Mouse (Mus musculus) limb, embryonic 14.5 days (tissue): ENCODE measurements at regions not wholly inside any gene's neighbourhood (a gene's known extent, or its start where the extent isn't known, plus 50 kb on each side); places are given as distances from the start of the nearest gene placed in this dataset.

Source experiments
- ATAC-seq: fragments of 200-750 bp; cut with Nextera tagmentation; 2 replicates; pipeline ENCODE4 v1.8.0; 2017; ENCODE audit warnings: low read depth, moderate number of reproducible peaks, moderate TSS enrichment; ENCODE audit not compliant: low FRiP score
- DNase-seq: peaks from one replicate; pipeline ENCODE4 v3.0.0-alpha.2; 2015; ENCODE audit warnings: low spot score
- H3K27ac ChIP-seq: fragments of 300-500 bp; sonication (generic); replicated peaks from 2 replicates; pipeline ENCODE4 v1.5.1; 2014; ENCODE audit warnings: low read depth, mild to moderate bottlenecking, low read length, moderate library complexity, mixed read lengths
- H3K27me3 ChIP-seq: fragments of 300-500 bp; sonication (generic); 2 replicates; pipeline ENCODE4 v1.6.1; 2014; ENCODE audit warnings: low read length, mixed read lengths; ENCODE audit not compliant: control insufficient read depth, insufficient read depth
- H3K36me3 ChIP-seq: fragments of 300-500 bp; sonication (generic); 2 replicates; pipeline ENCODE4 v1.6.1; 2014; ENCODE audit warnings: mild to moderate bottlenecking, low read length, moderate library complexity, mixed read lengths; ENCODE audit not compliant: control insufficient read depth, insufficient read depth
- H3K4me1 ChIP-seq: fragments of 300-500 bp; sonication (generic); 2 replicates; pipeline ENCODE4 v1.6.1; 2014; ENCODE audit warnings: antibody characterized with exemption, low read length, mixed read lengths; ENCODE audit not compliant: control insufficient read depth, insufficient read depth
- H3K4me2 ChIP-seq: fragments of 300-500 bp; sonication (generic); replicated peaks from 2 replicates; pipeline ENCODE4 v1.6.1; 2014; ENCODE audit warnings: low read depth, mild to moderate bottlenecking, low read length, moderate library complexity; ENCODE audit not compliant: severe bottlenecking
- H3K4me3 ChIP-seq: fragments of 300-500 bp; sonication (generic); replicated peaks from 2 replicates; pipeline ENCODE4 v1.5.1; 2014; ENCODE audit warnings: low read length
- H3K9ac ChIP-seq: fragments of 300-500 bp; sonication (generic); 2 replicates; pipeline ENCODE4 v1.6.1; 2014; ENCODE audit warnings: mild to moderate bottlenecking, low read depth, low read length, moderate library complexity; ENCODE audit not compliant: severe bottlenecking
- H3K9me3 ChIP-seq: fragments of 300-500 bp; sonication (generic); 2 replicates; pipeline ENCODE4 v1.6.1; 2016; ENCODE audit warnings: low read length; ENCODE audit not compliant: control insufficient read depth
- POLR2A ChIP-seq: fragments of 200-500 bp; IDR thresholded peaks from 2 replicates; pipeline ENCODE4 v1.8.0; 2012; ENCODE audit warnings: inconsistent platforms, mild to moderate bottlenecking, moderate library complexity, borderline replicate concordance; ENCODE audit not compliant: insufficient read depth, insufficient read length; ENCODE audit errors: extremely low read depth
- WGBS: fragments of 180-500 bp; shearing (Covaris S2); extraction: QIAGEN DNeasy Blood & Tissue Kit; methylation state at CpG from one replicate; pipeline ENCODE4 v1.1.7; 2014; 5-methylcytosine and 5-hydroxymethylcytosine counted together

GRCm38 (mm10) chr3:65469207-65469606, 59.0 kb upstream of the Tiparp start:
- no peaks in the 10 kb centered on the region for H3K9me3 ChIP-seq
- no peak for ATAC-seq

GRCm38 (mm10) chr3:65464769-65465168, 63.4 kb upstream of the Tiparp start:
- H3K4me1 ChIP-seq = no peaks in the 10 kb centered on the region
- ATAC-seq (no peak), DNase-seq (no peak)
- H3K4me2 ChIP-seq = no peak overlapping the region
- no peaks in the 10 kb centered on the region for H3K9me3 ChIP-seq
- 45% methylated on average over 5 of the region's 5 CpGs for WGBS
- TF ChIP-seq POLR2A = no peak
- H3K4me3 ChIP-seq = no peak overlapping the region
- H3K27ac ChIP-seq = no peak overlapping the region
- no peak overlapping the region for H3K9ac ChIP-seq
- no peaks in the 10 kb centered on the region for H3K36me3 ChIP-seq
- H3K27me3 ChIP-seq = no peaks in the 10 kb centered on the region

More at GRCm38 (mm10) chr3:65469207-65469606, 59.0 kb upstream of the Tiparp start:
- H3K36me3 ChIP-seq = no peaks in the 10 kb centered on the region
- 89% methylated on average over 4 of the region's 4 CpGs for WGBS
- H3K27ac ChIP-seq = no peak overlapping the region
- H3K4me1 ChIP-seq = no peaks in the 10 kb centered on the region
- no peak overlapping the region for H3K4me3 ChIP-seq
- TF ChIP-seq POLR2A = no peak
- no peak overlapping the region for H3K9ac ChIP-seq
- H3K4me2 ChIP-seq = no peak overlapping the region
- no peak for DNase-seq
- H3K27me3 ChIP-seq = no peaks in the 10 kb centered on the region

- no peak for TF ChIP-seq POLR2A
- WGBS = 48% methylated on average over 4 of the region's 4 CpGs
Observed at GRCm38 (mm10) chr3:65460936-65461335, 67.3 kb upstream of the Tiparp start.

GRCm38 (mm10) chr3:65459702-65460101, 67.3 kb upstream of the Ssr3 start:
- H3K9ac ChIP-seq = no peak overlapping the region
- no peak for DNase-seq
- no peak for ATAC-seq
- no peaks in the 10 kb centered on the region for H3K27me3 ChIP-seq
- peaks cover 5% of the 10 kb centered on the region for H3K4me1 ChIP-seq
- H3K4me3 ChIP-seq = no peak overlapping the region
- no peak overlapping the region for H3K4me2 ChIP-seq
- no peak for TF ChIP-seq POLR2A
- H3K36me3 ChIP-seq = no peaks in the 10 kb centered on the region
- no peaks in the 10 kb centered on the region for H3K9me3 ChIP-seq
- H3K27ac ChIP-seq = no peak overlapping the region
- WGBS = 85% methylated on average over 5 of the region's 5 CpGs

More at GRCm38 (mm10) chr3:65460936-65461335, 67.3 kb upstream of the Tiparp start:
- H3K4me1 ChIP-seq = no peaks in the 10 kb centered on the region
- H3K4me2 ChIP-seq = no peak overlapping the region
- no peaks in the 10 kb centered on the region for H3K36me3 ChIP-seq
- no peak overlapping the region for H3K27ac ChIP-seq
- ATAC-seq (no peak), DNase-seq (no peak)
- no peaks in the 10 kb centered on the region for H3K9me3 ChIP-seq
- no peak overlapping the region for H3K9ac ChIP-seq
- H3K4me3 ChIP-seq = no peak overlapping the region
- no peaks in the 10 kb centered on the region for H3K27me3 ChIP-seq

DNA sequence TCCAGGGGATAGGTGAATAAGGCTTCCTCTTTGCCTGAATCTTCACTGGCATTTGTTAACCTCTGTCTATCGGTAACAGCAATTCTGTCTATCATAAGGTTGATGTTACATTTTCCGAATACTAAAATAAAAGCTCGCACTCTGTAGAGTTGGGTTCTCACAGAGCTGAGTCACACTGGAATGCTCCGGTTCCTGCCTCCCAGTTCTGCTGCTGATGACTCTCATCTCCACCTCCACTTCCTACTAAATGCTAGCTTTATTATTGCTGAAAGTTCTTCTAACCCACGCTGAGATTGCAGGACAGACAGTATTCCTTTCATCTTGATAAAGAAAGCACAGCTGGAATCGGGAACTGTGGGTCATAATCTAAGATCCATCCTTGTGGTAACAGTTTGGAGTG, 65.5 kb upstream of the Ssr3 start:
- no peak for TF ChIP-seq POLR2A
- Histone ChIP-seq H3K4me1 (peaks cover 5% of the 10 kb centered on the region), H3K9ac (no peak overlapping the region), H3K27me3 (no peaks in the 10 kb centered on the region), H3K27ac (no peak overlapping the region), H3K4me3 (no peak overlapping the region), H3K4me2 (no peak overlapping the region), H3K9me3 (no peaks in the 10 kb centered on the region), H3K36me3 (no peaks in the 10 kb centered on the region)
- 65% methylated on average over 6 of the region's 6 CpGs for WGBS
- DNase-seq (no peak), ATAC-seq (no peak)
